Mouse (Mus musculus): Measurements from ENCODE around the gene Dbnl. TPM values are rescaled to one million over a fixed set of nuclear protein-coding genes. Genes with fewer than 3 reads are reported as not detected.

The Dbnl gene
- total and polyA plus RNA-seq, 3 experiments: 25.6 to 29.2 (median 25.7) TPM

DNA sequence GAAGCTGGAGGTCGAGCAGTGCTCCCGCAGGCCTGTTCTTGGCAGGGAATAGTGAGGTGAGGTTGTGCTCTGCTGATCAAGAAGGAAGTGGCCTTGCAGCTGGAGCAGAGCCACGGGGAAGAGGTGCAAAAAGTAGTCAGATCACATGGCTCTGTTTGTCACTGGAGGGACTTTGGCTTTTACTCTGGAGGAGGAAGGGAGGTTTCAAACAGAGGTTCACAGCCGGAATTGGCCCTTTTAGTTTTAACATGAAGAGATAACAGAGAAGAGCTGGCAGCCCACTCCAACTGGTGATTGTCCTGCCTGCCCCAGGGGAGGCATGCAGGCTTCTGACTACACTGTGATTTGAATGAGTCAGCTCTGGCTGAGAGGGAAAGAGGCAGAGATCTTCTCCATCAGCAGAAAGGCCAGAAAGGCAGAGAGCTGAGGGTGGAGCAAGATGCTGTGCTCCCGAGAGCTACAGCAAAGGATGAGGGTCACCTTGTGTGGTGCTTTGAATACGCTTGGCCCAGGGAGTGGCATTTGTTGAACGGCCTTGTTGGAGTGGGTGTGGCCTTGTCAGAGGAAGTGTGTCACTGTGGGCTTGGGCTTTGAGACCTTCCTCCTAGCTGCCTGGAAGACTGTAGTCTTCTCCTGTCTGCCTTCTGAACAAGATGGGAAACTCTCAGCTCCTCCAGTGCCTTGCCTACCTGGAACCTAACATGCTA, 58.5 kb downstream of the Dbnl start:
- TF ChIP-seq CTCF (IDR thresholded peaks at IDR 0.05) (no peak), EP300 (IDR thresholded peaks at IDR 0.05; ENCODE audit: insufficient read depth, low read depth, low read length) (0 out of 2 replicates have a peak, but pooled peaks have one; percentile 23), POLR2A (IDR thresholded peaks at IDR 0.05; ENCODE audit: insufficient read depth, low read depth, low read length) (no peak)
- Histone ChIP-seq H3K4me3 (no peak overlapping the region), H3K9ac (ENCODE audit: low read depth, low read length) (no peak overlapping the region), H3K27ac (peak overlapping the region; percentile 68), H3K4me1 (ENCODE audit: control insufficient read depth, insufficient read depth, low read length) (peaks cover 5% of the 10 kb centered on the region), H3K27me3 (ENCODE audit: control insufficient read depth, insufficient read depth, low read length) (no peaks in the 10 kb centered on the region), H3K79me2 (replicated peaks; ENCODE audit: control insufficient read depth, insufficient read depth, low read length) (no peaks in the 10 kb centered on the region), H3K36me3 (ENCODE audit: control insufficient read depth, insufficient read depth, low read length) (no peaks in the 10 kb centered on the region)
- peak; percentile 57 to 80 for DNase-seq
- intact Hi-C loops (cut with DNase I): no loop called here
- WGBS: 15% methylated on average over 7 of the region's 7 CpGs

DNA sequence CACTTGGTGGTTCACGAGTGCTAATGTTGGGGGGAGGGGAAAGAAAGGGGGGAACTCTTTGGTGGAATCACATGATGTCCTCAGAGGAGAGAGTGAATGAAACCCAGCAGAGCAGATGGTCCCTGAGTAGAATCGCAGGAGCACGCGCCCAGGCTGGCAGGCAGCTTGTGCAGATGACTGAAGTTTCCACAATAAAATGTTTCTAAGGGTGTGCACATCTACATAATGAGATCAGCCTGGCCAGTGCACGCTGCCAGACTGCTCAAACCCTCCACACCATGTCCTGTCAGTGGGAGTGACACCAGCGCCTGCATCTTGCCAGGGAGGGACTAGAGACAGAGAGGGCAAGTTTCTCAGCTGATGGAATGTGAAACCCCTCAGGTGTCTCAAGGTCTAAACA, 60.5 kb downstream of the Dbnl start:
- H3K4me1 ChIP-seq (ENCODE audit: control insufficient read depth, insufficient read depth, low read length): peaks cover 5% of the 10 kb centered on the region
- intact Hi-C loops (cut with DNase I): no loop called here
- H3K27me3 ChIP-seq (ENCODE audit: control insufficient read depth, insufficient read depth, low read length): no peaks in the 10 kb centered on the region
- no peak overlapping the region for H3K4me3 ChIP-seq
- 49% methylated on average over 6 of the region's 6 CpGs for WGBS
- no peaks in the 10 kb centered on the region for H3K36me3 ChIP-seq (ENCODE audit: control insufficient read depth, insufficient read depth, low read length)
- H3K79me2 ChIP-seq (replicated peaks; ENCODE audit: control insufficient read depth, insufficient read depth, low read length): no peaks in the 10 kb centered on the region
- no peak overlapping the region for H3K9ac ChIP-seq (ENCODE audit: low read depth, low read length)
- peak overlapping the region; percentile 9; the same call in 1 of the 2 replicates for H3K27ac ChIP-seq
- peak; percentile 45 to 64 for DNase-seq
- TF ChIP-seq EP300 (IDR thresholded peaks at IDR 0.05; ENCODE audit: insufficient read depth, low read depth, low read length): 0 out of 2 replicates have a peak, but pooled peaks have one; percentile 32
- TF ChIP-seq POLR2A (IDR thresholded peaks at IDR 0.05; ENCODE audit: insufficient read depth, low read depth, low read length): no peak
- no peak for TF ChIP-seq CTCF (IDR thresholded peaks at IDR 0.05)

DNA sequence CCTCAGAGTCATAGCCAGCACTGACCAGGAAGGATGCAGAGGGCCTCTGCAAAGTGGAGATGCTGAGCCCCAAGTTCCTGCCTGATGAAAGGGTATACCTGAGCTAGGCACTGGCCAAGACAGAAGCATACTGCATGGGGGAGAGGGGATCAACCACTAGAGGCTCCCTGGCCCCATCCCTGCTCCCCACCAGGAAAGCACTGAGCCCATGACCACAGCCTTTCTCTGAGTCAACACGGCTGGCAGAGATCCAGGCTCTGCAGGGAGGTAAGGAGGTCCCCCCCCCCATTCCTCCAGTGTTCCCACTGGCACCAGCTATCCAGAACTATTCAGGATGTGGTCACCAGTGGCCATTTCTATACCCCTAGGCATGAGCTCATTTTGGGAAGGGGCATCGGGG, 61.0 kb downstream of the Dbnl start:
- H3K36me3 ChIP-seq (ENCODE audit: control insufficient read depth, insufficient read depth, low read length): no peaks in the 10 kb centered on the region
- H3K9ac ChIP-seq (ENCODE audit: low read depth, low read length): no peak overlapping the region
- DNase-seq: no peak
- H3K27me3 ChIP-seq (ENCODE audit: control insufficient read depth, insufficient read depth, low read length): no peaks in the 10 kb centered on the region
- WGBS: 63% methylated on average over 2 of the region's 2 CpGs
- no peak for TF ChIP-seq CTCF (IDR thresholded peaks at IDR 0.05)
- TF ChIP-seq POLR2A (IDR thresholded peaks at IDR 0.05; ENCODE audit: insufficient read depth, low read depth, low read length): no peak
- no peak for TF ChIP-seq EP300 (IDR thresholded peaks at IDR 0.05; ENCODE audit: insufficient read depth, low read depth, low read length)
- no peaks in the 10 kb centered on the region for H3K79me2 ChIP-seq (replicated peaks; ENCODE audit: control insufficient read depth, insufficient read depth, low read length)
- peaks cover 5% of the 10 kb centered on the region for H3K4me1 ChIP-seq (ENCODE audit: control insufficient read depth, insufficient read depth, low read length)
- no peak overlapping the region; the same call in 1 of the 2 replicates for H3K27ac ChIP-seq
- H3K4me3 ChIP-seq: no peak overlapping the region
- intact Hi-C loops (cut with DNase I): no loop called here

DNA sequence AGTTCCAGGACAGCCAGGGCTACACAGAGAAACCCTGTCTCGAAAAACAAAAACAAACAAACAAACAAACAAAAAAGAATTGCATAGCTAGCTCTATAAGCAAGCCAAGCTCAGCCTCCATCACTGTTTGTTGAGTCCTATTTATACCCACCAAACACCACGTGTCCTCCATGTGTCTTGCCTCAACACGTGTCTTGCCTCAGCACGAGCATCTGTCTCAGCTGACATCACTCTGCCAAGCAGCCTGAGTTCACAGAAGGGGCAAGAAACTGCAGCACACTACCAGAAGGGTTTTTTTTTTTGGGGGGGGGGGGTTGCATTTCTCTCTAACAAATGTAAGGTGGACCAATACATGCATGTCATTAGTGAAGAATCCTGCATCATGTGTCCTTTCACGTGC, 62.2 kb downstream of the Dbnl start:
- no peaks in the 10 kb centered on the region for H3K27me3 ChIP-seq (ENCODE audit: control insufficient read depth, insufficient read depth, low read length)
- H3K27ac ChIP-seq: no peak overlapping the region
- peaks cover 5% of the 10 kb centered on the region for H3K4me1 ChIP-seq (ENCODE audit: control insufficient read depth, insufficient read depth, low read length)
- H3K36me3 ChIP-seq (ENCODE audit: control insufficient read depth, insufficient read depth, low read length): no peaks in the 10 kb centered on the region
- no peak for DNase-seq
- 56% methylated on average over 5 of the region's 5 CpGs for WGBS
- TF ChIP-seq EP300 (IDR thresholded peaks at IDR 0.05; ENCODE audit: insufficient read depth, low read depth, low read length) (0 out of 2 replicates have a peak, but pooled peaks have one; percentile 18), CTCF (IDR thresholded peaks at IDR 0.05) (no peak)
- intact Hi-C loops (cut with DNase I): no loop called here
- H3K79me2 ChIP-seq (replicated peaks; ENCODE audit: control insufficient read depth, insufficient read depth, low read length): no peaks in the 10 kb centered on the region
- no peak overlapping the region for H3K4me3 ChIP-seq
- H3K9ac ChIP-seq (ENCODE audit: low read depth, low read length): no peak overlapping the region

Other genes with a start within 250 kb of the Dbnl start
- gene Ccdc117, start 246.3 kb upstream of the Dbnl start, total RNA-seq (2021): 10 to 100 TPM; 21.7 to 25.6 TPM
- gene Ccdc117, start 246.3 kb upstream of the Dbnl start, polyA plus RNA-seq (2012; rRNA removed): 6.0 and 13.6 TPM in 2 replicates
- not detected for gene Ankrd36, start 218.8 kb upstream of the Dbnl start, total RNA-seq (2021)
- 0.12 and 0.23 TPM in 2 replicates for gene Ankrd36, start 218.8 kb upstream of the Dbnl start, polyA plus RNA-seq (2012; rRNA removed)
- gene Mrps24, start 72.8 kb upstream of the Dbnl start, total RNA-seq (2021): 100 to 1,000 TPM; 151 to 166 TPM
- gene Mrps24, start 72.8 kb upstream of the Dbnl start, polyA plus RNA-seq (2012; rRNA removed): 136 and 178 TPM in 2 replicates
- 10 to 100 TPM; 58.5 to 69.8 TPM for gene Urgcp, start 26.1 kb upstream of the Dbnl start, total RNA-seq (2021)
- 26.1 and 35.7 TPM in 2 replicates for gene Urgcp, start 26.1 kb upstream of the Dbnl start, polyA plus RNA-seq (2012; rRNA removed)
- gene Pgam2, start 15.2 kb downstream of the Dbnl start, total RNA-seq (2021): 100 to 1,000 TPM; 743 to 848 TPM
- 1,153 and 1,176 TPM in 2 replicates for gene Pgam2, start 15.2 kb downstream of the Dbnl start, polyA plus RNA-seq (2012; rRNA removed)
- 1 to 10 TPM; 2.1 to 3.3 TPM for gene Polm, start 49.5 kb downstream of the Dbnl start, total RNA-seq (2021)
- 6.3 and 11.2 TPM in 2 replicates for gene Polm, start 49.5 kb downstream of the Dbnl start, polyA plus RNA-seq (2012; rRNA removed)
- 10 to 100 TPM; 18.6 to 19.9 TPM for gene Aebp1, start 73.5 kb downstream of the Dbnl start, total RNA-seq (2021)
- 25.6 and 33.3 TPM in 2 replicates for gene Aebp1, start 73.5 kb downstream of the Dbnl start, polyA plus RNA-seq (2012; rRNA removed)
- 10 to 100 TPM; 30.9 to 42.6 TPM for gene Pold2, start 89.8 kb downstream of the Dbnl start, total RNA-seq (2021)
- gene Pold2, start 89.8 kb downstream of the Dbnl start, polyA plus RNA-seq (2012; rRNA removed): 49.1 and 58.1 TPM in 2 replicates
- 100 to 1,000 TPM; 463 to 551 TPM for gene Myl7, start 110.3 kb downstream of the Dbnl start, total RNA-seq (2021)
- gene Myl7, start 110.3 kb downstream of the Dbnl start, polyA plus RNA-seq (2012; rRNA removed): 1,125 and 1,658 TPM in 2 replicates
- 10 to 100 TPM; 10.4 to 13.9 TPM for gene Gck, start 161.6 kb downstream of the Dbnl start, total RNA-seq (2021)
- 10.5 and 15.4 TPM in 2 replicates for gene Gck, start 161.6 kb downstream of the Dbnl start, polyA plus RNA-seq (2012; rRNA removed)
- 10 to 100 TPM; 53.4 to 62.2 TPM for gene Ykt6, start 167.2 kb downstream of the Dbnl start, total RNA-seq (2021)
- 46.3 and 71.2 TPM in 2 replicates for gene Ykt6, start 167.2 kb downstream of the Dbnl start, polyA plus RNA-seq (2012; rRNA removed)